Mouse (Mus musculus): ENCODE data around the gene Mapre3. TPM values are rescaled to one million over a fixed set of nuclear protein-coding genes. Genes with fewer than 3 reads are reported as not detected.
A peak's percentile ranks its signal among the peaks of the same experiment; 100 is the strongest.

Mapre3 gene
- polyA plus RNA-seq, 1 experiment from 2014 or later = 22.7 TPM

GRCm38 (mm10) chr5:30822689-30823088 is 8.2 kb downstream of the Mapre3 start:
- Histone ChIP-seq H3K4me1 (ENCODE audit: insufficient read depth, low read length) (no peaks in the 10 kb centered on the region), H3K9ac (replicated peaks; ENCODE audit: low read length) (no peak overlapping the region), H3K9me3 (ENCODE audit: low read length) (no peaks in the 10 kb centered on the region), H3K27me3 (ENCODE audit: insufficient read depth, low read length) (no peaks in the 10 kb centered on the region), H3K4me2 (replicated peaks; ENCODE audit: low read depth, low read length) (no peak overlapping the region), H3K4me3 (ENCODE audit: low read length) (no peak overlapping the region), H3K36me3 (ENCODE audit: insufficient read depth, low read length) (no peaks in the 10 kb centered on the region), H3K27ac (ENCODE audit: low read length) (no peak overlapping the region)
- no peak for ATAC-seq (ENCODE audit: low FRiP score, low TSS enrichment)
- WGBS = 73% methylated on average over 5 of the region's 5 CpGs

GRCm38 (mm10) chr5:30823091-30823490 is 8.7 kb downstream of the Mapre3 start:
- H3K36me3 ChIP-seq (ENCODE audit: insufficient read depth, low read length) = no peaks in the 10 kb centered on the region

GRCm38 (mm10) chr5:30824124-30824988 is 9.9 kb downstream of the Mapre3 start:
- no peak for ATAC-seq (ENCODE audit: low FRiP score, low TSS enrichment)
- no peak overlapping the region for H3K27ac ChIP-seq (ENCODE audit: low read length)
- 90% methylated on average over 11 of the region's 11 CpGs for WGBS
- H3K36me3 ChIP-seq (ENCODE audit: insufficient read depth, low read length) = no peaks in the 10 kb centered on the region
- no peak overlapping the region for H3K9ac ChIP-seq (replicated peaks; ENCODE audit: low read length)
- no peaks in the 10 kb centered on the region for H3K4me1 ChIP-seq (ENCODE audit: insufficient read depth, low read length)
- H3K27me3 ChIP-seq (ENCODE audit: insufficient read depth, low read length) = no peaks in the 10 kb centered on the region
- H3K4me3 ChIP-seq (ENCODE audit: low read length) = no peak overlapping the region
- H3K4me2 ChIP-seq (replicated peaks; ENCODE audit: low read depth, low read length) = no peak overlapping the region
- no peaks in the 10 kb centered on the region for H3K9me3 ChIP-seq (ENCODE audit: low read length)

More at GRCm38 (mm10) chr5:30823091-30823490, 8.7 kb downstream of the Mapre3 start:
- ATAC-seq (ENCODE audit: low FRiP score, low TSS enrichment) = no peak
- H3K27ac ChIP-seq (ENCODE audit: low read length) = no peak overlapping the region
- 90% methylated on average over 3 of the region's 3 CpGs for WGBS
- H3K27me3 ChIP-seq (ENCODE audit: insufficient read depth, low read length) = no peaks in the 10 kb centered on the region
- no peak overlapping the region for H3K4me2 ChIP-seq (replicated peaks; ENCODE audit: low read depth, low read length)
- H3K9me3 ChIP-seq (ENCODE audit: low read length) = no peaks in the 10 kb centered on the region
- no peak overlapping the region for H3K9ac ChIP-seq (replicated peaks; ENCODE audit: low read length)
- no peak overlapping the region for H3K4me3 ChIP-seq (ENCODE audit: low read length)
- no peaks in the 10 kb centered on the region for H3K4me1 ChIP-seq (ENCODE audit: insufficient read depth, low read length)

GRCm38 (mm10) chr5:30825166-30825565 is 10.7 kb downstream of the Mapre3 start:
- H3K27ac ChIP-seq (ENCODE audit: low read length) = no peak overlapping the region
- no peak overlapping the region for H3K4me2 ChIP-seq (replicated peaks; ENCODE audit: low read depth, low read length)
- no peaks in the 10 kb centered on the region for H3K27me3 ChIP-seq (ENCODE audit: insufficient read depth, low read length)
- no peak overlapping the region for H3K9ac ChIP-seq (replicated peaks; ENCODE audit: low read length)
- no peaks in the 10 kb centered on the region for H3K36me3 ChIP-seq (ENCODE audit: insufficient read depth, low read length)
- 72% methylated on average over 10 of the region's 10 CpGs for WGBS
- no peak for ATAC-seq (ENCODE audit: low FRiP score, low TSS enrichment)
- H3K4me1 ChIP-seq (ENCODE audit: insufficient read depth, low read length) = no peaks in the 10 kb centered on the region
- H3K4me3 ChIP-seq (ENCODE audit: low read length) = no peak overlapping the region
- H3K9me3 ChIP-seq (ENCODE audit: low read length) = no peaks in the 10 kb centered on the region

GRCm38 (mm10) chr5:30825821-30826220 is 11.4 kb downstream of the Mapre3 start:
- no peaks in the 10 kb centered on the region for H3K4me1 ChIP-seq (ENCODE audit: insufficient read depth, low read length)
- ATAC-seq (ENCODE audit: low FRiP score, low TSS enrichment) = no peak
- H3K9me3 ChIP-seq (ENCODE audit: low read length) = no peaks in the 10 kb centered on the region
- no peaks in the 10 kb centered on the region for H3K36me3 ChIP-seq (ENCODE audit: insufficient read depth, low read length)
- no peak overlapping the region for H3K4me3 ChIP-seq (ENCODE audit: low read length)
- no peak overlapping the region for H3K27ac ChIP-seq (ENCODE audit: low read length)
- 62% methylated on average over 6 of the region's 6 CpGs for WGBS
- no peak overlapping the region for H3K9ac ChIP-seq (replicated peaks; ENCODE audit: low read length)
- H3K27me3 ChIP-seq (ENCODE audit: insufficient read depth, low read length) = no peaks in the 10 kb centered on the region
- H3K4me2 ChIP-seq (replicated peaks; ENCODE audit: low read depth, low read length) = no peak overlapping the region

GRCm38 (mm10) chr5:30833416-30833815 is 19.0 kb downstream of the Mapre3 start:
- ATAC-seq (ENCODE audit: low FRiP score, low TSS enrichment) = no peak
- no peaks in the 10 kb centered on the region for H3K4me1 ChIP-seq (ENCODE audit: insufficient read depth, low read length)
- H3K4me2 ChIP-seq (replicated peaks; ENCODE audit: low read depth, low read length) = no peak overlapping the region
- no peak overlapping the region for H3K27ac ChIP-seq (ENCODE audit: low read length)
- WGBS = 86% methylated on average over 3 of the region's 3 CpGs
- H3K4me3 ChIP-seq (ENCODE audit: low read length) = no peak overlapping the region
- H3K36me3 ChIP-seq (ENCODE audit: insufficient read depth, low read length) = peaks cover 3% of the 10 kb centered on the region; the same call in 1 of the 2 replicates
- H3K9me3 ChIP-seq (ENCODE audit: low read length) = no peaks in the 10 kb centered on the region
- no peak overlapping the region for H3K9ac ChIP-seq (replicated peaks; ENCODE audit: low read length)
- H3K27me3 ChIP-seq (ENCODE audit: insufficient read depth, low read length) = no peaks in the 10 kb centered on the region

GRCm38 (mm10) chr5:30839731-30840130 is 25.3 kb downstream of the Mapre3 start:
- H3K27ac ChIP-seq (ENCODE audit: low read length) = no peak overlapping the region
- WGBS = 79% methylated on average over 2 of the region's 2 CpGs

GRCm38 (mm10) chr5:30841896-30842295 is 27.5 kb downstream of the Mapre3 start:
- 53% methylated on average over 3 of the region's 3 CpGs for WGBS
- H3K9me3 ChIP-seq (ENCODE audit: low read length) = no peaks in the 10 kb centered on the region
- H3K9ac ChIP-seq (replicated peaks; ENCODE audit: low read length) = no peak overlapping the region
- H3K27me3 ChIP-seq (ENCODE audit: insufficient read depth, low read length) = no peaks in the 10 kb centered on the region
- no peak overlapping the region for H3K4me2 ChIP-seq (replicated peaks; ENCODE audit: low read depth, low read length)
- H3K27ac ChIP-seq (ENCODE audit: low read length) = no peak overlapping the region
- no peak for ATAC-seq (ENCODE audit: low FRiP score, low TSS enrichment)
- H3K4me1 ChIP-seq (ENCODE audit: insufficient read depth, low read length) = no peaks in the 10 kb centered on the region
- no peak overlapping the region for H3K4me3 ChIP-seq (ENCODE audit: low read length)
- H3K36me3 ChIP-seq (ENCODE audit: insufficient read depth, low read length) = no peaks in the 10 kb centered on the region; the same call in 1 of the 2 replicates

More at GRCm38 (mm10) chr5:30839731-30840130, 25.3 kb downstream of the Mapre3 start:
- Histone ChIP-seq H3K4me1 (ENCODE audit: insufficient read depth, low read length) (no peaks in the 10 kb centered on the region), H3K9ac (replicated peaks; ENCODE audit: low read length) (no peak overlapping the region), H3K9me3 (ENCODE audit: low read length) (no peaks in the 10 kb centered on the region), H3K4me3 (ENCODE audit: low read length) (no peak overlapping the region), H3K4me2 (replicated peaks; ENCODE audit: low read depth, low read length) (no peak overlapping the region), H3K36me3 (ENCODE audit: insufficient read depth, low read length) (peaks cover 3% of the 10 kb centered on the region; the same call in 1 of the 2 replicates), H3K27me3 (ENCODE audit: insufficient read depth, low read length) (no peaks in the 10 kb centered on the region)
- ATAC-seq (ENCODE audit: low FRiP score, low TSS enrichment) = no peak

- 28% methylated on average over 6 of the region's 6 CpGs for WGBS
- no peaks in the 10 kb centered on the region for H3K27me3 ChIP-seq (ENCODE audit: insufficient read depth, low read length)
- peak; percentile 93 for ATAC-seq (ENCODE audit: low FRiP score, low TSS enrichment)
These were observed 35.6 kb downstream of the Mapre3 start for GRCm38 (mm10) chr5:30849891-30850555.

GRCm38 (mm10) chr5:30850556-30850925 is 36.1 kb downstream of the Mapre3 start:
- no peaks in the 10 kb centered on the region for H3K27me3 ChIP-seq (ENCODE audit: insufficient read depth, low read length)
- 59% methylated on average over 2 of the region's 2 CpGs for WGBS
- H3K27ac ChIP-seq (ENCODE audit: low read length) = peak overlapping the region; percentile 71
- no peak for ATAC-seq (ENCODE audit: low FRiP score, low TSS enrichment)
- H3K9ac ChIP-seq (replicated peaks; ENCODE audit: low read length) = no peak overlapping the region
- no peak overlapping the region for H3K4me2 ChIP-seq (replicated peaks; ENCODE audit: low read depth, low read length)
- no peak overlapping the region for H3K4me3 ChIP-seq (ENCODE audit: low read length)
- peaks cover 24% of the 10 kb centered on the region for H3K4me1 ChIP-seq (ENCODE audit: insufficient read depth, low read length)
- no peaks in the 10 kb centered on the region for H3K9me3 ChIP-seq (ENCODE audit: low read length)
- H3K36me3 ChIP-seq (ENCODE audit: insufficient read depth, low read length) = no peaks in the 10 kb centered on the region

More at GRCm38 (mm10) chr5:30849891-30850555, 35.6 kb downstream of the Mapre3 start:
- peaks cover 24% of the 10 kb centered on the region for H3K4me1 ChIP-seq (ENCODE audit: insufficient read depth, low read length)
- no peaks in the 10 kb centered on the region for H3K36me3 ChIP-seq (ENCODE audit: insufficient read depth, low read length)
- H3K4me3 ChIP-seq (ENCODE audit: low read length) = no peak overlapping the region
- peak overlapping the region; percentile 71 for H3K27ac ChIP-seq (ENCODE audit: low read length)
- no peak overlapping the region for H3K9ac ChIP-seq (replicated peaks; ENCODE audit: low read length)
- no peak overlapping the region for H3K4me2 ChIP-seq (replicated peaks; ENCODE audit: low read depth, low read length)
- no peaks in the 10 kb centered on the region for H3K9me3 ChIP-seq (ENCODE audit: low read length)
